Mouse (Mus musculus) forebrain, embryonic 10.5 days (tissue): Measurements from ENCODE around the gene Zfp827. TPM values are rescaled to one million over a fixed set of nuclear protein-coding genes. Genes with fewer than 3 reads are reported as not detected.

Source experiments
- DNase-seq: peaks from one replicate; pipeline ENCODE4 v3.0.0-alpha.2; 2017; ENCODE audit warnings: low spot score; ENCODE audit errors: extremely low spot score
- H3K27ac ChIP-seq: fragments of 300-500 bp; sonication (generic); 2 replicates; pipeline ENCODE4 v1.5.1; 2016; ENCODE audit warnings: mild to moderate bottlenecking
- H3K27me3 ChIP-seq: fragments of 300-500 bp; sonication (generic); 2 replicates; pipeline ENCODE4 v1.6.1; 2016; ENCODE audit warnings: mild to moderate bottlenecking; ENCODE audit not compliant: poor library complexity, severe bottlenecking
- H3K36me3 ChIP-seq: fragments of 300-500 bp; sonication (generic); replicated peaks from 2 replicates; pipeline ENCODE4 v1.6.1; 2016; ENCODE audit warnings: mild to moderate bottlenecking, moderate library complexity
- H3K4me1 ChIP-seq: fragments of 300-500 bp; sonication (generic); 2 replicates; pipeline ENCODE4 v1.6.1; 2016
- H3K4me3 ChIP-seq: fragments of 300-500 bp; sonication (generic); 2 replicates; pipeline ENCODE4 v1.5.1; 2016; ENCODE audit warnings: mild to moderate bottlenecking, moderate library complexity
- H3K9me3 ChIP-seq: fragments of 300-500 bp; sonication (generic); 2 replicates; pipeline ENCODE4 v1.6.1; 2016; ENCODE audit warnings: mild to moderate bottlenecking, moderate library complexity
- WGBS: fragments of 180-500 bp; shearing (Covaris S2); methylation state at CpG from one replicate; pipeline ENCODE4 v1.1.7; 2016; 5-methylcytosine and 5-hydroxymethylcytosine counted together
- polyA plus RNA-seq: library from polyadenylated mRNA; unstranded; fragments of >200 nt; fragmentation: Nextera tagmentation; extraction: Ambion mirVana; gene quantifications from 2 replicates; pipeline ENCODE4 v1.2.1, GENCODE M21; 2016

The Zfp827 gene
- 5.9 and 7.7 TPM in 2 replicates for polyA plus RNA-seq

GRCm38 (mm10) chr8:79027977-79028487 is at the start of gene Zfp827:
TSS of gene Zfp827 (plus strand) at chr8:79028437.
- WGBS = under 1% methylated on average over 26 of the region's 32 CpGs
- Histone ChIP-seq H3K36me3 (no peaks in the 10 kb centered on the region), H3K4me3 (peak within 1 kb of the TSS; percentile 86), H3K9me3 (no peaks in the 10 kb centered on the region), H3K27me3 (no peaks in the 10 kb centered on the region), H3K27ac (peak within 1 kb of the TSS; percentile 100), H3K4me1 (peaks cover 34% of the 10 kb centered on the region)
- peak; percentile 90 for DNase-seq

GRCm38 (mm10) chr8:79004341-79004740 is 23.9 kb upstream of the Zfp827 start:
- H3K36me3 ChIP-seq = no peaks in the 10 kb centered on the region
- H3K9me3 ChIP-seq = no peaks in the 10 kb centered on the region
- H3K4me3 ChIP-seq = no peak overlapping the region
- no peaks in the 10 kb centered on the region for H3K27me3 ChIP-seq
- DNase-seq = no peak
- H3K27ac ChIP-seq = no peak overlapping the region
- H3K4me1 ChIP-seq = no peaks in the 10 kb centered on the region

DNA sequence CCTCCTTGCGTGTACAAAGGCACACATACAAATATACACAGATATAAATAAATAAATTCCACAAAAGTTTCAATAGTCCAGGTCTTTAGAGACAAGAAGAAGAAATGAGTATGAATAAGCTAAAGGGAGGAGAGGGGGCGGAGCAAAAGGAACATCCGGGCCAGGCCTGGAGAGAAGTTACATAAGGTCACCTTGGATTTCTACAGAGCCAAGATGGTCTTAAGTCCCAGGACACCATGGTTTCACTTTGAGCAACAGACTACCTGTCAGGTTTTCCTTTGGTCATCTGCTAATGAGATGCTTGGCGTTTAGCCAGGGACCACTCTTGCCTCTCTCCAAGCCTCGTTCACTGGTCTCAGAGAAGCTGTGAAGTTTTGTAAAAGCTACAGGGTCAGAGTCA is 13.2 kb upstream of the Zfp827 start:
- 89% methylated on average over 5 of the region's 5 CpGs for WGBS
- no peaks in the 10 kb centered on the region for H3K4me1 ChIP-seq
- DNase-seq = no peak
- no peaks in the 10 kb centered on the region for H3K36me3 ChIP-seq
- H3K27ac ChIP-seq = no peak overlapping the region
- no peak overlapping the region for H3K4me3 ChIP-seq
- no peaks in the 10 kb centered on the region for H3K9me3 ChIP-seq
- H3K27me3 ChIP-seq = no peaks in the 10 kb centered on the region

DNA sequence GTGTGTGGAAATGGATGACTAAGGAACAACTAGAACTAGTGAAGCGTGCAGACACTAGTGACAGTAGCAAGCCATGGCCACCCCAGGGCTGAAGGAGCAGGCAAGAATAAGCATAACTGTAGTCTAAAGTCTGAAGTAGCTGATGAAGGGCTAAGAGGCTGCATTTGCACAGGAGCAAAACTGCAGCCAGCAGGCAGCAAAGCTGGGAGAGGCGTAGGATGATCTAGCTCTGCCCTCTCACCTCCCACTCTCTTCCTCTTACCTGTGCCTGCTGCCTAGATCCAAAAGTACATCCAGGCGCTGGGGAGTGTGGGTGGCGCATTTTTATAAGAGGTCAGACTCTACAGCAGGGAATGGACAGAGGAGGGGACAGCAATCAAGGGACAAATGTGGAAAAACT is 12.2 kb upstream of the Zfp827 start:
- Histone ChIP-seq H3K4me1 (no peaks in the 10 kb centered on the region), H3K36me3 (no peaks in the 10 kb centered on the region), H3K27me3 (no peaks in the 10 kb centered on the region), H3K27ac (no peak overlapping the region), H3K4me3 (no peak overlapping the region), H3K9me3 (no peaks in the 10 kb centered on the region)
- 87% methylated on average over 4 of the region's 4 CpGs for WGBS
- no peak for DNase-seq

DNA sequence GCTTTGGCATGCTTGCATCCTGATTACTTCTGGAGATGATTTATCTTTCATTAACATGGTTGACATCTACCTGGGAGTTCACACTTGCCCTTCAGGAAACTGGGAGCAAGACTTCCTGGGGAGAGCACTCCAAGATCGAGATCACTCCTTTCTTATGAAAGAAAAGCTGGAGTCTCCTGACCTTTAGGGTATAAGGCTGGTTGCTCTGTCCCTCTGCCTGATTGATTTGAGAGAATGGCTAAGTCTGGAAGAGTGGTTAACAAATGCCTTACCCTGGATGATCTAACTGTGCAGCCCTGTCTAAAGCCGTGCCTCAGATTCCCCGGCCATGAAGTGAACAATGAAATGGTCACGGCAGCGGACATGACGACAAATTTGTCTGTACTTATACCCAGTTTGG is 11.7 kb upstream of the Zfp827 start:
- H3K27me3 ChIP-seq = no peaks in the 10 kb centered on the region
- no peak overlapping the region for H3K4me3 ChIP-seq
- H3K9me3 ChIP-seq = no peaks in the 10 kb centered on the region
- no peak overlapping the region for H3K27ac ChIP-seq
- H3K36me3 ChIP-seq = no peaks in the 10 kb centered on the region
- H3K4me1 ChIP-seq = no peaks in the 10 kb centered on the region
- no peak for DNase-seq
- WGBS = 63% methylated on average over 6 of the region's 6 CpGs

GRCm38 (mm10) chr8:79023922-79024321 is 4.3 kb upstream of the Zfp827 start:
- Histone ChIP-seq H3K4me1 (peaks cover 9% of the 10 kb centered on the region; the same call in 1 of the 2 replicates), H3K4me3 (no peak overlapping the region), H3K27me3 (no peaks in the 10 kb centered on the region), H3K36me3 (no peaks in the 10 kb centered on the region), H3K27ac (no peak overlapping the region), H3K9me3 (no peaks in the 10 kb centered on the region)
- no peak for DNase-seq
- WGBS = 93% methylated on average over 1 of the region's 1 CpGs

DNA sequence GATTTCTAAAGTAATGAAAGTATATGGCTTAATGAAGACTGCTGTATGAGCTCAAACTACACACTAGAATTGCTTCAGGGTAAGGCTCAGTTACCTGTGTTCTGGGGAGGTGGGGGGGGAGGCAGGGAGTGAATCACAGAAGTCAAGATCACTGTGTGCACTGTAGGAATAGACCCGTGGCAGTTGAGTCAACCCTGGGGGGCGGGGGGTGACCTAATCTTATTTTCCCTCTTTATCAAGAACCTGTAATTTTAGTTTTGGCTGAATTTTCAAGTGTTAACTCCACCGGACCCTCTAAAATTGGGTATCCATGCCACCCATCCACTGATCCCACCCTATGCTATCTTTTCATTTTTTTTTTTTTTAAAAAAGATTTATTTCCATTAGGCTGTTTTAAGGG is 918 bp upstream of the Zfp827 start:
- DNase-seq = no peak
- 41% methylated on average over 3 of the region's 3 CpGs for WGBS
- Histone ChIP-seq H3K4me1 (peaks cover 27% of the 10 kb centered on the region), H3K27ac (peak overlapping the region; percentile 100), H3K9me3 (no peaks in the 10 kb centered on the region), H3K4me3 (peak overlapping the region; percentile 86), H3K36me3 (no peaks in the 10 kb centered on the region), H3K27me3 (no peaks in the 10 kb centered on the region)

DNA sequence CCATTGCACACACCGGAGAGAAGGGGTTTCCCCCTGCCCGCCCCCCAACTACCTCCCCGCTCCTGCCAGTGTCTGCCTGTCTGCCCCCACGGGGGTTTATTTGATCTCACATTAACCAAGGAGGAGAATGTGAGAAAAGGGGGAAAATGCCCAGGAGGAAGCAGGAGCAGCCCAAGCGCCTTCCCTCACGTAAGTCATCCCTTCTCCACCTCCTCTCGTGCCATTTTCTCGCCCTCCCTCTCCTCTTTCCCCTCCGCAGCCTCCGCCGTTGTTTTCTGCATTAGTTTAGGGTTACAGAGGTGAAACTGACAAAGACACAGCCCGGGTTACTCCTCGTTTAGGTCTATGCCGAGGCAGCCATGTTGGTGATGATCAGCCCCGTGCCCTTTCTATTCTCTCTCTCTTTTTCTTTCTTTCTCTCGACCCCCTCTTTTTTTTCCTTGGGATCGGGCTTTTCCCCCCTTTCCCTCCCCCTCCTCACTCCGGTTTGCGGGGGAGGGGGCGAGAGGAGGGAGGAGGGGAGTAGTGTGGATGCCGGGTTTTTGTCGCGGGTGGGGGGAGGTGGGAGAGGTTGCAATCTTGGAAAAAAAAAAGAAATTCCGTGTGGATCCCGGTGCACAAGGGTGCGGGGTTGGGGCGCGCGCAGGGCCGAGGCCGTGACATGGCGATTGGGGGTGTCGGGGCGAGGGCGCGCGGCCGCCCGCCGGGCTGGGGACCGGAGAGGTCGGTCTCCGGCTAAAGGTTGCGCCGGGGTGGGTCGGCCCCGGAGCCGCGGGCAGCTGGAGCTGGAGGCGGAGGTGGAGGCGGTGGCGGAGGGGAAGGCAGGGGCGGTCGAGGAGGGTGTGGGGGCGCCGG is 531 bp downstream of the Zfp827 start:
- DNase-seq = peak; percentile 64
- H3K27me3 ChIP-seq = no peaks in the 10 kb centered on the region
- peak overlapping the region; percentile 86 for H3K4me3 ChIP-seq
- H3K4me1 ChIP-seq = peaks cover 42% of the 10 kb centered on the region
- no peaks in the 10 kb centered on the region for H3K9me3 ChIP-seq
- peak overlapping the region; percentile 100 for H3K27ac ChIP-seq
- H3K36me3 ChIP-seq = no peaks in the 10 kb centered on the region
- WGBS = under 1% methylated on average over 52 of the region's 56 CpGs

- under 1% methylated on average over 82 of the region's 99 CpGs for WGBS
- peak overlapping the region; percentile 100 for H3K27ac ChIP-seq
- H3K36me3 ChIP-seq = no peaks in the 10 kb centered on the region; the same call in 1 of the 2 replicates
- DNase-seq = peak; percentile 78
- H3K4me3 ChIP-seq = peak overlapping the region; percentile 86
- no peaks in the 10 kb centered on the region for H3K9me3 ChIP-seq
- peaks cover 51% of the 10 kb centered on the region for H3K4me1 ChIP-seq
- H3K27me3 ChIP-seq = no peaks in the 10 kb centered on the region
Observed at GRCm38 (mm10) chr8:79029396-79030325, 1.4 kb downstream of the Zfp827 start.

DNA sequence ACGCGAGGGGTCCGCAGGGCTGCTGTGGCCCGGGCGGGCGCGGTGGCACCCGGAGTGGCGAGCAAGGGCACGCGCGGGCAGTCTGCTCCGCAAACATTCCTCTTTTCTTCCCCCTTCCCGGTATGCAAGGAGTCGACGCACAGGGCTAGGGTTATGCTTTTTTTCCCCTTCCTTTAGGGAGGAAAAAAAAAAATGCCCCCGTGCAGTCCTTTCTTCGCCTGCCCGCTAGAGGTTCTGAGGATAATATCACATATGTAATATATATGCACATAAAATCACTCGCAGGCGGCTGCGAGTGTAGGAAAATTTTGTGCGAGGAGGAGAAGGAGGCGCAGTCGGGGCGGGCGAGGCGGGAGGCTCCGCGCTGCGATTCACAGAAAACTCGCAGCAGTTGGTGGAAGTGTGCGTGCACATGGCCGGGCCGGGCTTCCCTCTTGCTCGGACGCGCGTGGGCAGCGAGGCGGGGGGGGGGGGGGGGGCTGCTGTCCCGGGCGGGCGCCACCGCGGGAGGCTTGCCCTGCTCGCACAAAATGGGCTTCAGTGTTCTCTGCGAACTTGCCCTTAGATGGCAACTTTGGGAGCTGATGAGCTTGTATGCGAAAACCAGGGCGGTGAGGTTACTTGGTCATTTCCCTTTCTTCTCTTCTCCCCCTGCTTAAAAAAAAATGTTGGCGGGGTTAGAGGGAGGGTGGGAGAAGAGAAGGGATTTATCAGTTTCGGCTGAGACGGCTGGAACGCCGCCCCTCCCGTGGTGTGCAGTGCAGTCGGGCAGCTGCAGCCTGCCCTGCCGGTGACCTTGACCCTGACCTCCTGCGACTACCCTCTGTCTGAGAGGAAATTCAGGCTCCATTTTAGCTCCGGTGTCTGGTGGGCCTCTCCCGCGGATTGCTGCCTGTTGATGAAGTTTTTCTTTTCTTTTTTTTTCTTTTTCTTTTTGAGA is 2.4 kb downstream of the Zfp827 start:
- no peaks in the 10 kb centered on the region for H3K27me3 ChIP-seq
- DNase-seq = peak; percentile 81
- peak overlapping the region; percentile 100 for H3K27ac ChIP-seq
- peak overlapping the region; percentile 86 for H3K4me3 ChIP-seq
- H3K9me3 ChIP-seq = no peaks in the 10 kb centered on the region
- H3K4me1 ChIP-seq = peaks cover 51% of the 10 kb centered on the region
- WGBS = under 1% methylated on average over 59 of the region's 62 CpGs
- H3K36me3 ChIP-seq = no peaks in the 10 kb centered on the region; the same call in 1 of the 2 replicates

DNA sequence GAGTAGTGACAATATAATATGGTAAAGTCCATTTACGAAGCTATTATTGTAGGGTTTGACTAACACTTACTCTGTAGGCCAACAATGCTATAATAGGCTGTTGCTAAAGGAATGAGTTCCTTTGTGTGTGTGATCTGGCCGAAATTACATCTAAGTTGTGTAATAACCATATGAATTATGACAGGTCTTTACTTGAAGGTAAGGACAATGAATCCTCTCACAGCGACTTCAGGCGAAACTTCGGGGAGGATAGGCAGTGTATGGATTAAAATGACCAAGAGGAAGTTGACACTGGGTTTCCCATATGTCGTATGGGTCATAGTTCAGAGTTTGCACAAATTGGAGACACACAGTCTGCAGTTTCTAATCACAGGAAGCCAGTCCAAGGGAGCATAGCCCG is 9.3 kb downstream of the Zfp827 start:
- Histone ChIP-seq H3K4me3 (no peak overlapping the region), H3K36me3 (peaks cover 29% of the 10 kb centered on the region), H3K9me3 (no peaks in the 10 kb centered on the region), H3K27ac (no peak overlapping the region), H3K27me3 (no peaks in the 10 kb centered on the region), H3K4me1 (peaks cover 21% of the 10 kb centered on the region)
- 86% methylated on average over 7 of the region's 7 CpGs for WGBS
- DNase-seq = no peak

GRCm38 (mm10) chr8:79037991-79038390 is 9.8 kb downstream of the Zfp827 start:
- H3K4me1 ChIP-seq = peaks cover 17% of the 10 kb centered on the region
- H3K4me3 ChIP-seq = no peak overlapping the region
- 90% methylated on average over 7 of the region's 7 CpGs for WGBS
- H3K9me3 ChIP-seq = no peaks in the 10 kb centered on the region
- H3K27ac ChIP-seq = no peak overlapping the region
- DNase-seq = no peak
- no peaks in the 10 kb centered on the region for H3K27me3 ChIP-seq
- H3K36me3 ChIP-seq = peaks cover 31% of the 10 kb centered on the region
